In the genomic region with DNA sequence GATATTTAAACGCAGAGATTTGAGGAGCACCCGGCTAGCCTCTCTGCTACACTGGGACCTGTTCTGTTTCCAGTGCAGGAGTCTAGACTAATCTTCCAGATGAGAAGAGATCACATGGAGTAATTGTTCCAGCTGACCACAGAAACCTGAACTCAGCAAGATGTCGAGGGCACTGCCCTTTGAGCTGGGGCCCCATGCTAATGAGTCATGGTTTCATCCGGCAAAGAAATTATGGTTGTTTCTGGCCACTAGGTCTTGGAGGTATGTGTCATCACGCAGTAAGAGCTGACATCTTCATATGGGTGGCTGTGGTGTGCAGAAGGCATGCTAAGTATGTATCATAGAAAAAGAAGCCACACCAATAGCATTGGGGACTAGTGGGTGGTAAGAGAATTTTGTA, we compare ENCODE assay signal across 23 mouse cellular contexts. TPM values are rescaled to one million over a fixed set of nuclear protein-coding genes. Genes with fewer than 3 reads are reported as not detected.
DNase-seq lines count a peak whose midpoint lies in the region; ATAC-seq and TF ChIP-seq lines count a peak whose summit lies in the region.
"Had no signal": no experiment of that assay in that cellular context is flagged by ENCODE, and none has a peak within 500 bp of the region (broad histone marks: within the 10 kb centered on the region; RNA-seq: fewer than 3 reads in every experiment).

No protein-coding gene starts in this region.

- H3K27me3 ChIP-seq in kidney, adult 2 months (replicated peaks; ENCODE audit: control insufficient read depth, insufficient read depth, low read length) = no peaks in the 10 kb centered on the region
- H3K27me3 ChIP-seq in kidney, embryonic 16.5 days (ENCODE audit: insufficient read depth, low read length) = no peaks in the 10 kb centered on the region
- no peaks in the 10 kb centered on the region for H3K27me3 ChIP-seq in C2C12 (ENCODE audit: control insufficient read depth, insufficient read depth, insufficient read length)
- no peaks in the 10 kb centered on the region for H3K27me3 ChIP-seq in hindbrain, embryonic 10.5 days (ENCODE audit: insufficient read depth, poor library complexity, severe bottlenecking)
- H3K27me3 ChIP-seq: hindbrain, embryonic 13.5 days; limb, embryonic 12.5 days had no signal

- H3K9ac ChIP-seq in kidney, embryonic 16.5 days (replicated peaks; ENCODE audit: low read length) = no peak overlapping the region
- H3K9ac ChIP-seq: hindbrain, embryonic 13.5 days; limb, embryonic 12.5 days; liver, embryonic 14.5 days had no signal

- no peak for TF ChIP-seq POLR2A in kidney, adult 2 months (IDR thresholded peaks at IDR 0.05; ENCODE audit: low read depth, low read length)

- no peak for TF ChIP-seq CTCF in kidney, adult 2 months (conservative IDR thresholded peaks at IDR 0.05; ENCODE audit: insufficient read depth, insufficient read length, low read depth, low read length)
- no peak for TF ChIP-seq CTCF in C2C12 (IDR thresholded peaks at IDR 0.05; ENCODE audit: control insufficient read depth, insufficient read depth, insufficient read length)

- no peak for ATAC-seq in kidney, embryonic 16.5 days (ENCODE audit: low FRiP score, low TSS enrichment)
- ATAC-seq: lung, postnatal 0 days; midbrain, embryonic 16.5 days had no signal

- H3K36me3 ChIP-seq in kidney, adult 2 months (ENCODE audit: control insufficient read depth, insufficient read depth, low read length) = no peaks in the 10 kb centered on the region
- peaks cover 6% of the 10 kb centered on the region; the same call in 1 of the 2 replicates for H3K36me3 ChIP-seq in kidney, embryonic 16.5 days (ENCODE audit: insufficient read depth, low read length)
- no peaks in the 10 kb centered on the region for H3K36me3 ChIP-seq in C2C12 (ENCODE audit: control insufficient read depth, insufficient read depth)
- H3K36me3 ChIP-seq in macrophage (ENCODE audit: inconsistent target) = no peaks in the 10 kb centered on the region
- H3K36me3 ChIP-seq in hindbrain, embryonic 10.5 days = peaks cover 38% of the 10 kb centered on the region

- H3ac ChIP-seq in C2C12 (ENCODE audit: control insufficient read depth, insufficient read length, low read depth) = no peak overlapping the region

- peaks cover 11% of the 10 kb centered on the region for H3K4me1 ChIP-seq in kidney, adult 2 months (ENCODE audit: control insufficient read depth, insufficient read depth, low read length)
- peaks cover 7% of the 10 kb centered on the region; the same call in 1 of the 2 replicates for H3K4me1 ChIP-seq in kidney, embryonic 16.5 days (ENCODE audit: insufficient read depth, low read length)
- peaks cover 7% of the 10 kb centered on the region; the same call in 1 of the 2 replicates for H3K4me1 ChIP-seq in hindbrain, embryonic 10.5 days (replicated peaks)
- H3K4me1 ChIP-seq: forebrain, embryonic 10.5 days; limb, embryonic 12.5 days had no signal

- H3K9me3 ChIP-seq in kidney, embryonic 16.5 days (ENCODE audit: low read length) = no peaks in the 10 kb centered on the region
- no peaks in the 10 kb centered on the region for H3K9me3 ChIP-seq in hindbrain, embryonic 10.5 days
- H3K9me3 ChIP-seq: forebrain, embryonic 10.5 days; hindbrain, embryonic 13.5 days; limb, embryonic 12.5 days had no signal

- whole genome bisulfite sequencing in kidney, adult 2 months = 46% methylated on average over 5 of the region's 5 CpGs
- WGBS in kidney, embryonic 16.5 days = 58% methylated on average over 5 of the region's 5 CpGs
- 50% methylated on average over 5 of the region's 5 CpGs for WGBS in macrophage (ENCODE audit: missing documents)
- 82% methylated on average over 5 of the region's 5 CpGs for WGBS in hindbrain, embryonic 10.5 days

- H3K4me2 ChIP-seq in kidney, embryonic 16.5 days (replicated peaks; ENCODE audit: low read depth, low read length) = no peak overlapping the region
- H3K4me2 ChIP-seq: hindbrain, embryonic 13.5 days; limb, embryonic 12.5 days had no signal

- H3K79me2 ChIP-seq in C2C12 (ENCODE audit: control insufficient read depth, insufficient read depth) (peaks cover 10% of the 10 kb centered on the region), macrophage (ENCODE audit: inconsistent target) (no peaks in the 10 kb centered on the region)

- DNase-seq in kidney, adult 2 months = peak; percentile 79
- DNase-seq in NIH3T3 (ENCODE audit: low read depth) = peak; percentile 72
- DNase-seq in B cell, adult 2 months = no peak
- DNase-seq in hindbrain, embryonic 10.5 days (ENCODE audit: low spot score) = no peak
- DNase-seq: adrenal gland, postnatal 10 days; cerebellum, postnatal 10 days; heart, adult 18-20 months; layer of hippocampus, adult 9-11 months had no signal

- H3K4me3 ChIP-seq in kidney, adult 2 months (ENCODE audit: insufficient read depth, low read depth, low read length) = no peak overlapping the region
- H3K4me3 ChIP-seq in kidney, embryonic 16.5 days (ENCODE audit: low read length) = no peak overlapping the region
- no peak overlapping the region for H3K4me3 ChIP-seq in C2C12 (ENCODE audit: insufficient read depth, poor library complexity, severe bottlenecking)
- H3K4me3 ChIP-seq in macrophage (ENCODE audit: inconsistent target) = no peak overlapping the region
- H3K4me3 ChIP-seq in hindbrain, embryonic 10.5 days = no peak overlapping the region
- H3K4me3 ChIP-seq: forebrain, embryonic 10.5 days; hindbrain, embryonic 13.5 days; limb, embryonic 12.5 days had no signal

- H3K27ac ChIP-seq in kidney, adult 2 months (ENCODE audit: insufficient read depth, low read depth, low read length) = no peak overlapping the region
- no peak overlapping the region for H3K27ac ChIP-seq in kidney, embryonic 16.5 days (ENCODE audit: low read length)
- H3K27ac ChIP-seq in macrophage = peak overlapping the region; percentile 86
- H3K27ac ChIP-seq in hindbrain, embryonic 10.5 days = no peak overlapping the region
- H3K27ac ChIP-seq: forebrain, embryonic 10.5 days; hindbrain, embryonic 13.5 days; limb, embryonic 12.5 days; liver, embryonic 14.5 days had no signal

- H3K79me3 ChIP-seq in C2C12 (ENCODE audit: low read depth) = no peaks in the 10 kb centered on the region

TF ChIP-seq in C2C12, 6 proteins besides CTCF, POLR2A, EP300 and RAD21 (continues in another document):
- TF ChIP-seq MYOG (IDR thresholded peaks at IDR 0.05; ENCODE audit: control insufficient read depth, extremely low read depth, insufficient read length) = no peak
- peak; percentile 83 for TF ChIP-seq MAX (IDR thresholded peaks at IDR 0.05)

RNA-seq across cellular contexts. Expression of gene Morn4, which starts 6.2 kb away (rescaled TPM):
- polyA plus RNA-seq in kidney, adult 2 months (2012; rRNA removed) = 25.9 and 26.3 TPM in 2 replicates
- 32.7 and 35.2 TPM in 2 replicates for polyA plus RNA-seq in kidney, embryonic 16.5 days (2015; fragmentation: Nextera tagmentation; extraction: Ambion mirVana)
- polyA plus RNA-seq in C2C12 (2012; fragmentation: generic; extraction: Trizol) (16.5 TPM), macrophage (2018) (2.7 to 5.4 TPM (median 5.3 TPM) in 3 replicates)
- 10 to 100 TPM in 8 of 26 experiments, 1 to 10 TPM in 18; 2.7 to 15.1 (median 8.4) TPM for total RNA-seq in macrophage (2018; cell fraction: chromatin; rRNA removed)
- 1 to 10 TPM; 2.4 to 6.7 (median 4.1) TPM for total RNA-seq in macrophage (2018; cell fraction: cytosol; rRNA removed)
- total RNA-seq in macrophage (2018; cell fraction: nucleus; rRNA removed) = 10 to 100 TPM in 3 of 26 experiments, 1 to 10 TPM in 23; 1.6 to 20.0 (median 5.9) TPM
- 52.6 and 73.6 TPM in 2 replicates for polyA plus RNA-seq in hindbrain, embryonic 10.5 days (2016; fragmentation: Nextera tagmentation; extraction: Ambion mirVana)

RNA-seq across cellular contexts. Expression of gene Pi4k2a, which starts 10.3 kb away (rescaled TPM):
- polyA plus RNA-seq in kidney, adult 2 months (2012; rRNA removed) = 41.7 and 45.4 TPM in 2 replicates
- polyA plus RNA-seq in kidney, embryonic 16.5 days (2015; fragmentation: Nextera tagmentation; extraction: Ambion mirVana) = 9.1 and 15.3 TPM in 2 replicates
- polyA plus RNA-seq in C2C12 (2012; fragmentation: generic; extraction: Trizol) (18.7 TPM), macrophage (2018) (62.5 to 98.7 TPM (median 75.6 TPM) in 3 replicates)
- 100 to 1,000 TPM in 23 of 26 experiments, 10 to 100 TPM in 3; 84.4 to 383 (median 149) TPM for total RNA-seq in macrophage (2018; cell fraction: chromatin; rRNA removed)
- 100 to 1,000 TPM in 10 of 26 experiments, 10 to 100 TPM in 16; 76.0 to 130 (median 96.6) TPM for total RNA-seq in macrophage (2018; cell fraction: cytosol; rRNA removed)
- total RNA-seq in macrophage (2018; cell fraction: nucleus; rRNA removed) = 100 to 1,000 TPM; 100 to 448 (median 137) TPM
- polyA plus RNA-seq in hindbrain, embryonic 10.5 days (2016; fragmentation: Nextera tagmentation; extraction: Ambion mirVana) = 28.2 TPM in 2 replicates

RNA-seq across cellular contexts. Expression of gene 4933411K16Rik, which starts 27.9 kb away (rescaled TPM):
- 3.6 and 5.1 TPM in 2 replicates for polyA plus RNA-seq in kidney, adult 2 months (2012; rRNA removed)
- polyA plus RNA-seq in kidney, embryonic 16.5 days (2015; fragmentation: Nextera tagmentation; extraction: Ambion mirVana) = 0.60 and 0.71 TPM in 2 replicates
- polyA plus RNA-seq in C2C12 (2012; fragmentation: generic; extraction: Trizol) = 0.18 TPM
- 1 to 10 TPM in 20 of 26 experiments, under 1 TPM in 3, not detected in 3; 0.50 to 5.2 (median 2.6) TPM for total RNA-seq in macrophage (2018; cell fraction: chromatin; rRNA removed)
- under 1 TPM in 6 of 26 experiments, not detected in 20; 0.09 to 0.33 (median 0.19) TPM for total RNA-seq in macrophage (2018; cell fraction: cytosol; rRNA removed)
- 1 to 10 TPM in 6 of 26 experiments, under 1 TPM in 15, not detected in 5; 0.39 to 4.1 (median 0.78) TPM for total RNA-seq in macrophage (2018; cell fraction: nucleus; rRNA removed)
- polyA plus RNA-seq in macrophage (2018) = 0.19 to 0.27 TPM (median 0.27 TPM) in 3 replicates
- polyA plus RNA-seq in hindbrain, embryonic 10.5 days (2016; fragmentation: Nextera tagmentation; extraction: Ambion mirVana) = not detected in 2 replicates
- total RNA-seq: heart, adult 18-20 months; megakaryocyte, adult 5-6 weeks had no signal
- polyA plus RNA-seq: embryonic facial prominence, embryonic 14.5 days; forebrain, embryonic 10.5 days; heart, embryonic 16.5 days; hindbrain, embryonic 13.5 days; limb, embryonic 12.5 days; midbrain, embryonic 16.5 days; neural tube, embryonic 11.5 days; stomach, embryonic 16.5 days had no signal

RNA-seq across cellular contexts. Expression of gene Hoga1, which starts 34.5 kb away (rescaled TPM):
- 167 and 177 TPM in 2 replicates for polyA plus RNA-seq in kidney, adult 2 months (2012; rRNA removed)
- polyA plus RNA-seq in kidney, embryonic 16.5 days (2015; fragmentation: Nextera tagmentation; extraction: Ambion mirVana) = 30.4 and 35.0 TPM in 2 replicates
- polyA plus RNA-seq in C2C12 (2012; fragmentation: generic; extraction: Trizol) (0.30 TPM), macrophage (2018) (1.3 to 2.2 TPM (median 1.9 TPM) in 3 replicates)
- 10 to 100 TPM in 2 of 26 experiments, 1 to 10 TPM in 22, under 1 TPM in 1, not detected in 1; 0.95 to 11.2 (median 3.6) TPM for total RNA-seq in macrophage (2018; cell fraction: chromatin; rRNA removed)
- total RNA-seq in macrophage (2018; cell fraction: cytosol; rRNA removed) = 1 to 10 TPM; 1.0 to 2.4 (median 1.5) TPM
- total RNA-seq in macrophage (2018; cell fraction: nucleus; rRNA removed) = 1 to 10 TPM in 25 of 26 experiments, under 1 TPM in 1; 0.92 to 5.1 (median 2.3) TPM
- polyA plus RNA-seq in hindbrain, embryonic 10.5 days (2016; fragmentation: Nextera tagmentation; extraction: Ambion mirVana) = 1.3 and 1.9 TPM in 2 replicates

RNA-seq across cellular contexts. Expression of gene Ankrd2, which starts 44.1 kb away (rescaled TPM):
- polyA plus RNA-seq in kidney, adult 2 months (2012; rRNA removed) = 0.14 and 2.2 TPM in 2 replicates
- polyA plus RNA-seq in kidney, embryonic 16.5 days (2015; fragmentation: Nextera tagmentation; extraction: Ambion mirVana) = not detected in 2 replicates
- 0.15 TPM for polyA plus RNA-seq in C2C12 (2012; fragmentation: generic; extraction: Trizol)
- under 1 TPM in 3 of 26 experiments, not detected in 23; 0.54 to 0.71 (median 0.68) TPM for total RNA-seq in macrophage (2018; cell fraction: chromatin; rRNA removed)
- total RNA-seq in macrophage (2018; cell fraction: cytosol; rRNA removed) = not detected
- total RNA-seq in macrophage (2018; cell fraction: nucleus; rRNA removed) = under 1 TPM in 1 of 26 experiments, not detected in 25; 0.46 TPM
- not detected in 3 replicates for polyA plus RNA-seq in macrophage (2018)
- polyA plus RNA-seq in hindbrain, embryonic 10.5 days (2016; fragmentation: Nextera tagmentation; extraction: Ambion mirVana) = 0.39 TPM in 1 of 2 replicates, not detected in the other
- total RNA-seq: megakaryocyte, adult 5-6 weeks had no signal
- polyA plus RNA-seq: forebrain, embryonic 10.5 days; heart, embryonic 16.5 days; kidney, embryonic 14.5 days had no signal

Comparison
In these comparisons a context has a peak if more than half of its experiments do, and no peak if none do; other contexts are left out.
1. DNase-seq: peak in kidney, adult 2 months (single experiment) and NIH3T3 (single experiment); none in B cell, adult 2 months (0 of 2) and hindbrain, embryonic 10.5 days (single experiment).